Mouse (Mus musculus): Measurements from ENCODE around the gene Rraga.

DNA sequence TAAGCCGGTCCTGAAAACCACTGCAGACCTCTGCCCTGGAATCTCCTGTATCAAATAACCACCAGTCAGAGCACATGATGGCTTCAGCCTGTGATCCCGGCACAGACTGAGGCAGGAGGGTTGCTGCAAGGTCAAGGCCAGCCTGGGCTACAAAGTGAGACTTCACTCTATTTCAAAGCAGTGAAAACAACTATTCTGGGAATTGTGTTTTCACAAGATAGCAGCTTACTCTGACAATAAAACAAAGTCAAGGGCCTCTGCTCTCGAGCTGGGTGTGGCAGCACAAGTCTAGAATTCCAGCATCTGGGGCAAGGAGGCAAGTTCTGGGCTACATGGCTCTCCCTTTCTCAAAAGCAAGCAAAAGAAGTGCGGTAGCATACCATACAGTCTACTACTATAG is 16.5 kb upstream of the Rraga start:
- no peak for TF ChIP-seq POLR2A (IDR thresholded peaks at IDR 0.05; ENCODE audit: borderline replicate concordance, insufficient read depth, low read length)
- no peak for TF ChIP-seq CTCF (IDR thresholded peaks at IDR 0.05; ENCODE audit: borderline replicate concordance, insufficient read depth, low read depth, low read length)
